Mouse (Mus musculus) stomach, embryonic 16.5 days (tissue): Measurements from ENCODE around the gene Dusp1. TPM values are rescaled to one million over a fixed set of nuclear protein-coding genes. Genes with fewer than 3 reads are reported as not detected.

Source experiments
- ATAC-seq: fragments of 200-750 bp; cut with Nextera tagmentation; 2 replicates; pipeline ENCODE4 v1.8.0; 2017; ENCODE audit warnings: moderate number of reproducible peaks, moderate TSS enrichment; ENCODE audit not compliant: insufficient read depth, low FRiP score
- H3K27ac ChIP-seq: fragments of 300-500 bp; sonication (generic); 2 replicates; pipeline ENCODE4 v1.5.1; 2014; ENCODE audit warnings: low read length
- H3K27me3 ChIP-seq: fragments of 300-500 bp; sonication (generic); 2 replicates; pipeline ENCODE4 v1.6.1; 2014; ENCODE audit warnings: low read length, control low read depth, mixed read lengths; ENCODE audit not compliant: control insufficient read depth, insufficient read depth
- H3K36me3 ChIP-seq: fragments of 300-500 bp; sonication (generic); 2 replicates; pipeline ENCODE4 v1.6.1; 2014; ENCODE audit warnings: low read length; ENCODE audit not compliant: control insufficient read depth, insufficient read depth
- H3K4me1 ChIP-seq: fragments of 300-500 bp; sonication (generic); 2 replicates; pipeline ENCODE4 v1.6.1; 2014; ENCODE audit warnings: low read length, control low read depth, mixed read lengths; ENCODE audit not compliant: control insufficient read depth, insufficient read depth
- H3K4me2 ChIP-seq: fragments of 300-500 bp; sonication (generic); 2 replicates; pipeline ENCODE4 v1.6.1; 2014; ENCODE audit warnings: low read depth, low read length, mixed read lengths
- H3K4me3 ChIP-seq: fragments of 300-500 bp; sonication (generic); replicated peaks from 2 replicates; pipeline ENCODE4 v1.5.1; 2014; ENCODE audit warnings: mild to moderate bottlenecking, low read length
- H3K9ac ChIP-seq: fragments of 300-500 bp; sonication (generic); 2 replicates; pipeline ENCODE4 v1.6.1; 2014; ENCODE audit warnings: low read length
- H3K9me3 ChIP-seq: fragments of 300-500 bp; sonication (generic); replicated peaks from 2 replicates; pipeline ENCODE4 v1.6.1; 2016; ENCODE audit warnings: low read length, control low read depth; ENCODE audit not compliant: control insufficient read depth
- WGBS: fragments of 180-500 bp; shearing (Covaris S2); extraction: QIAGEN DNeasy Blood & Tissue Kit; methylation state at CpG from one replicate; pipeline ENCODE4 v1.1.7; 2014; 5-methylcytosine and 5-hydroxymethylcytosine counted together
- microRNA-seq: library from miRNA; unstranded; fragments of <30 nt; microRNA quantifications from one replicate; pipeline ENCODE4, GENCODE M21; 2016
- polyA plus RNA-seq: library from polyadenylated mRNA; unstranded; fragments of >200 nt; fragmentation: Nextera tagmentation; extraction: Ambion mirVana; gene quantifications from 2 replicates; pipeline ENCODE4 v1.2.1, GENCODE M21; 2015

Dusp1 gene
- polyA plus RNA-seq, 1 experiment from 2014 or later = 18.3 TPM

DNA sequence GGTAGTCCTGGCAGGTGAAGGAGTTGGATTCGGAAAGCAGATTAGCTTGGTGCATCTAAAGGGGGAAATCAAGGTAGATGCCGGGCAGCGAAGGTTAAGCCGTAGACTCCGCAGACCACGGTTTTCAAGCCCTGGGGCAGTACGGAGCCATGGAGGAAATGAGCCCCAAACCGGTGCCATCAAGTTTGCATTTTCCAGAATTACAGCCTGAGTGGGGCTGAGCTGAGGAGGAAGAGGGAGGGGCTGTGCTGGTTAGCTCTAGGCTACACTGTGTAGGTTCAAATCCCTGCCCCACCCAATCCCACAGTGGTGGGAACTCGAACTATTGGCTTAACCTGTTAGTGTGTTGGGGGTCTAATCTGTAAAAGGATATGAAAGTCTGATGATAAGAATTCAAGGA lies 97.4 kb downstream of the Dusp1 start:
- Histone ChIP-seq H3K4me1 (0 out of 2 replicates have a peak, but pooled peaks cover 3% of the 10 kb centered on the region), H3K36me3 (no peaks in the 10 kb centered on the region), H3K9me3 (no peaks in the 10 kb centered on the region), H3K27ac (peak overlapping the region; percentile 40; the same call in 1 of the 2 replicates), H3K4me3 (no peak overlapping the region), H3K27me3 (no peaks in the 10 kb centered on the region), H3K4me2 (no peak overlapping the region), H3K9ac (no peak overlapping the region)
- WGBS = 79% methylated on average over 9 of the region's 9 CpGs
- ATAC-seq = no peak

DNA sequence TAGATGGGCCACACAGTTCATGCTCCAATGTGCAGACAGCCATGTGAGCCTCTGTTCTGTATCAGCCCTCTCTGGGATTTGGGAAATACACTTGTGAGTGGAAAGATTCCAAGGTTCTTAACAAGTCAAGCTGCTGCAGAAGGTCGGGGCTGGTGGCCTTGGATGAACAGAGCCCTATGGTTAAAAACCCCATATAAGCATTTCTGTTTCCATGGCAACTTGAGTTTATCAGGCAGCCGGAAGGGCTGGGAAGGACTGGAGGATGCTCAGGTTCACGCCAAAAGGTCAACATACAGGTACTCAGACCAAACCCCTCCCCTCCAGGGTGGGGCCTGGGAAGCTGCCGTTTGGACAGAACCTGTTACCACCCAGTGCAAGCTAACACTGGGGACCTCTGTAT lies 97.9 kb downstream of the Dusp1 start:
- Histone ChIP-seq H3K9ac (no peak overlapping the region), H3K4me3 (no peak overlapping the region), H3K36me3 (no peaks in the 10 kb centered on the region), H3K9me3 (no peaks in the 10 kb centered on the region), H3K4me2 (no peak overlapping the region), H3K27me3 (no peaks in the 10 kb centered on the region), H3K4me1 (0 out of 2 replicates have a peak, but pooled peaks cover 3% of the 10 kb centered on the region), H3K27ac (no peak overlapping the region)
- 27% methylated on average over 4 of the region's 4 CpGs for WGBS
- no peak for ATAC-seq

GRCm38 (mm10) chr17:26463432-26463831 lies 98.5 kb downstream of the Dusp1 start:
- Histone ChIP-seq H3K4me2 (no peak overlapping the region), H3K27ac (no peak overlapping the region), H3K27me3 (no peaks in the 10 kb centered on the region), H3K4me1 (0 out of 2 replicates have a peak, but pooled peaks cover 3% of the 10 kb centered on the region), H3K9me3 (no peaks in the 10 kb centered on the region), H3K4me3 (no peak overlapping the region), H3K9ac (no peak overlapping the region), H3K36me3 (no peaks in the 10 kb centered on the region)
- no peak for ATAC-seq
- WGBS = 90% methylated on average over 5 of the region's 5 CpGs

DNA sequence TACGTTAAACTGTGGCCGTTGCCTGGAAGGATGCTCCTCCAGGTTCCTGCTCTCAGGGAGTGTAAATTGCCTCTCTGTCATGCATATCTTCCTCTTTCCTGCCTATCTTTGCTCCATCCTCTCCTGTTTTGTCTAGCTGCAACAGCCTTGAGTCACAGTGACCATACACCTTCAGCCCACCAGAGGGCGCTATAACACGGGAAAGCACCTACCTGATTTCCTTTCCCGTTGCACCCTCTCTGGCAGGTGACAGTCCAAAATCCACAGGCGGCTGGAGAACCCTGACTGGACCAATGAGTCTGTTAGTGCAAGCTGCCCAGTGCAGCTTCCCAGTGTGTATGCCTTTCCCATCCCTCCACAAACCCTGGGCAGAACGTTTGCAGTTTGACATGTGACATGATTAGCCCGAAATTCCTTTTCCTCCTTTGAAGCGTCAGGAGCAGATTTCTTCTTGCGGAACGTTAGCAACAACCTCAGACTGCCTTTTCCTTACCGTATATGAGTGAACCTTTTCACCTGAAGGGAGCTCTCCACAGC lies 99.2 kb downstream of the Dusp1 start:
- Histone ChIP-seq H3K4me3 (no peak overlapping the region), H3K4me1 (0 out of 2 replicates have a peak, but pooled peaks cover 3% of the 10 kb centered on the region), H3K9ac (no peak overlapping the region), H3K4me2 (no peak overlapping the region), H3K27ac (no peak overlapping the region), H3K36me3 (no peaks in the 10 kb centered on the region), H3K27me3 (no peaks in the 10 kb centered on the region), H3K9me3 (no peaks in the 10 kb centered on the region)
- ATAC-seq = no peak
- 24% methylated on average over 12 of the region's 12 CpGs for WGBS

GRCm38 (mm10) chr17:26458049-26458448 lies 103.9 kb downstream of the Dusp1 start:
- 58% methylated on average over 7 of the region's 7 CpGs for WGBS
- Histone ChIP-seq H3K27me3 (no peaks in the 10 kb centered on the region), H3K4me1 (no peaks in the 10 kb centered on the region), H3K4me2 (no peak overlapping the region), H3K9me3 (no peaks in the 10 kb centered on the region), H3K36me3 (no peaks in the 10 kb centered on the region), H3K27ac (no peak overlapping the region), H3K9ac (no peak overlapping the region), H3K4me3 (no peak overlapping the region)
- no peak for ATAC-seq

DNA sequence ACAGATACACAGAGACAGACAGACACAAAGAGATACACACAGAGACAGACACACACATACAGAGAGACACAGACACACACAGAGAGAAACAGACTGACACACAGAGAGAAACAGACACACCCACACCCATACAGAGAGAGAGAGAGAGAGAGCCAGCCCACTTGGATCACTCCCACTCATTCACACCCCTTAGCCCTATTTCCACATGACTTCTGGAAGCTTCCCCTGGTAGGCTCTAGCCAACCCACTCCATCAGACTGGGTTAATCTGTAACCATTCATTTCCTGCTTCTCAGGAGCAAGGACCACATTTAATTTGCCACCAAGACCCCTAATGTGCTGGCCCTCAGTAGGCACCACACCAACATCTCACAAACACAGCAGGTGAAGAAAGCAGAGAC lies 104.4 kb downstream of the Dusp1 start:
- no peak overlapping the region for H3K27ac ChIP-seq
- no peak overlapping the region for H3K4me3 ChIP-seq
- no peak overlapping the region for H3K4me2 ChIP-seq
- H3K9ac ChIP-seq = no peak overlapping the region
- peak; percentile 46; the same call in 1 of the 2 replicates for ATAC-seq
- H3K36me3 ChIP-seq = no peaks in the 10 kb centered on the region
- H3K27me3 ChIP-seq = no peaks in the 10 kb centered on the region
- H3K9me3 ChIP-seq = no peaks in the 10 kb centered on the region
- H3K4me1 ChIP-seq = no peaks in the 10 kb centered on the region

Small RNA genes lying within 50 kb of the gene (microRNA-seq; reads per million reads assigned to microRNA genes)
- gene Gm22420 = not detected

Other genes starting within 250 kb of the Dusp1 start
- 2.3 and 2.9 TPM in 2 replicates for gene Neurl1b, start 147.3 kb downstream of the Dusp1 start, polyA plus RNA-seq
- gene Ergic1, start 639 bp downstream of the Dusp1 start, polyA plus RNA-seq = 111 and 116 TPM in 2 replicates
- gene Atp6v0e, start 101.1 kb upstream of the Dusp1 start, polyA plus RNA-seq = 231 and 249 TPM in 2 replicates
- gene Crebrf, start 153.5 kb upstream of the Dusp1 start, polyA plus RNA-seq = 6.7 and 7.6 TPM in 2 replicates
- 44.9 and 51.9 TPM in 2 replicates for gene Bnip1, start 218.9 kb upstream of the Dusp1 start, polyA plus RNA-seq